Mouse (Mus musculus) kidney, postnatal 4 days (tissue): ENCODE measurements around the gene Mylk3.

Experiments
- DNase-seq, 2 experiments: peaks; one replicate each; pipeline ENCODE4 v3.0.0; 2021; ENCODE audit warnings: mixed read lengths in 2 of 2

The Mylk3 gene

GRCm38 (mm10) chr8:85380824-85381209, 5.3 kb downstream of the Mylk3 start:
- DNase-seq = peak in 1 of 2 experiments; percentile 33

GRCm38 (mm10) chr8:85380123-85380823, 5.9 kb downstream of the Mylk3 start:
- no peak for DNase-seq

GRCm38 (mm10) chr8:85379142-85379781, 6.9 kb downstream of the Mylk3 start:
- DNase-seq = peak; percentile 65 to 74

DNA sequence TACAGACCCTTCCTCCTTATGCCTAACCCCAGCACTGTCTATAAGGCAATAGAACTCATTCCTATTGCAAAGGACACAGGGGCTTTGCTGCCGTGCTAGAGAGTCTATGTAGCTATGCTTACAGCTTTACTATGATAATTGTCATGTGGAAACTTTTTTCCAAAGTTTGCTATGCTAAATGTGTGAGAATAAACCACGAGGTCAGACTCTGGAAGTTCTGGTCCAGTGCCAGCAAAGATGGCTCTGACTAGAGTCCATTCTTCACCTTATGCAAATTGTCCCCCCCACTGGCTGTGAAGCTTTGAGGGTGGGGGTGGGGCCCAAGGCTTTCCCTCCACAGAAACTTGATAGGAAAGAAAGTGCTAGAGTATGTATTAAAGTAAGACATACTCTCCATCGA, 9.6 kb downstream of the Mylk3 start:
- DNase-seq = peak; percentile 32 to 51

- no peak for DNase-seq
These were observed 11.9 kb downstream of the Mylk3 start for GRCm38 (mm10) chr8:85374286-85374685.

- DNase-seq = no peak
These were observed 12.6 kb downstream of the Mylk3 start for GRCm38 (mm10) chr8:85373435-85374039.

GRCm38 (mm10) chr8:85372465-85372839, 13.7 kb downstream of the Mylk3 start:
- DNase-seq = no peak

GRCm38 (mm10) chr8:85371736-85372464, 14.2 kb downstream of the Mylk3 start:
- no peak for DNase-seq

DNA sequence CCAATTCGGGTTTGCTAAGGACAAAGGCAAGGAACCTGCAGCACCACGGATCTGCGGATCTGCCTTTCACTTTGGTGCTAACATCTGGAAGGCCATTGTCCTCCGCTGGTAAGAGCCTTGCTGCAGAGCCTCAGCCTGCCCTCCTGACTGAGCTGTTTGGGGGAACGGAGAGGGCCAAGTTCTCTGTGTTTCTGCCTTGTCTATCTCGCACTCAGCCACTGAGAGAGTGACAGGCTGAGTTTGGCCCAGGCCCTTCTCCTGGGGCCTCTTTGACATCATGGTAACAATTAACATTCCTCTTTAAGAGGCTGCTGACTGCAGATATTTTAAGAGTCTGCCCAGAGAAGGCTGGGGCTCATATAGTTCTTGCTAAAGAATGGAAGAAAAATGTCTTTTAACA, 21.0 kb downstream of the Mylk3 start:
- DNase-seq = no peak

DNA sequence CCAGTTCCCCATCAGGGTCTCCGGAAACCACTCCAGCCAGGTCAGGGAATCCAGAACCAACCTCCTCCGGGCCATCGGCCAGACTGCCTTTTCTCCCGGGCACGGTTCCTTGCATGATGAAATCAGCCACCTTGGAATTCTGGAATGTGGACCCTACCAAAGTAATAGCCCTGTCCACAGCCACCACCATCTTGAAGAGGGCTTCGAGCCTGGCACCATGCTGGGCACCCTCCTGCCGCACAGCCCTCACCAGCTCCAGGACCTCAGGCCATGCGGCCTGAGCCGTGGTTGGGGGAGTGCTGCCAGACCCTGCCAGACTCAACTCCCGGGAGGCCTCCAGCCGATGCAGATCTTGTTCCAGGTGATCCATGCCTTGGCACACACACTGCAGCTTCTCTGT, 21.5 kb downstream of the Mylk3 start:
- no peak for DNase-seq

GRCm38 (mm10) chr8:85363406-85363805, 22.7 kb downstream of the Mylk3 start:
- no peak for DNase-seq

- DNase-seq = no peak
These were observed 23.9 kb downstream of the Mylk3 start for GRCm38 (mm10) chr8:85362211-85362610.

DNA sequence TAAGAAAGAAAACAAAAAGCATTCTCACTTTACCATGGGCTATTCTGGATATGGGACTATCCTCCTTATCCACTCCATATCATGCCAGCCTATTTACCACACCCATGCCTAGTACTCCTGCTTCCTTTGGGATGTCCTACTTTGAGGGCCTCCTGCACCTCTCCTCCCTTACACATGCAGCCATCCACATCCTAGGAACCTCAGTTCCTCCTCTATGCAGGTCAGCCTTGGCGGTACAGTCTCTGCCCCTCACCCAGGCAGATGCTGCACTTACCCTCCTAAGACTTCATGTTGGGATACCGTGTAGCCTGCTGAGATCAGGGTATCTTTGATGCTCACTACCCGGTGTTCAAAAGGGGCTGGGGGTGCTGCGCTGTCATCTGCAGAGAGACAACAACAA, 32.9 kb downstream of the Mylk3 start:
- DNase-seq = no peak

GRCm38 (mm10) chr8:85339871-85340573, 46.1 kb downstream of the Mylk3 start:
- peak; percentile 6 to 26 for DNase-seq

GRCm38 (mm10) chr8:85337681-85338080, 48.5 kb downstream of the Mylk3 start:
- peak in 1 of 2 experiments; percentile 11 for DNase-seq

DNA sequence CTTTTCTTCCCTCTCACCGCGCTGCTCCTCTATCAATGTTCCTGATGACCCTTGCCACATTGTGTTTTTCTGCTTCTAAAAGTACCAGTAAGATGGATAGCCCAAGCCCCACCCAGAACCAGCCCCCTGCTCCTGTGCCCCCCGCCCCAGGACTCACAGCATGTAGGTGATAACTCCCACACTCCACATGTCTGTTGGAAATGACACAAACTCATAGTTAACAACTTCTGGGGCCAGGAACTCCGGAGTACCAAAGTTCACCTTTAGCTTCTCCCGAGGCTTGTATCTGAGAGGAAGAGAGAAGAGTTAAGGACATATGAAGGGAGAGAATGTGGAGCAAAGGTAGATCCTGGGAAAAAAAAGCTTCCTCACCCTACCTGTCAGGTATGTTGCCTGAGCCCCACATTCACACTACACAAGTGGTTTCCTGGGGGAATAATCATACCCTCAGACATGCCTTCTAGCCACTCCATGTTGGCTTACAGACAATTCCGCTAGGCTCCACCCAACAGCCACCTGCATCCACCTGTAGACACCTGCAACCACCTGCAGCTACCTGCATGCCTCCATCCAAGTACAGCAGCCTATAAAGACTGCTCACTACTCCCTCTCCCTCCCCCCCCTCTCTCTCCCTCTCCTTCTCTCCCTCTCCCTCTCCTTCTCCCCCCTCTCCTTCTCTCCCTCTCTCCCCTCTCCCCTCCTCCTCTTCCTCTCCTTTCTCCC, 49.8 kb downstream of the Mylk3 start:
- DNase-seq = no peak

GRCm38 (mm10) chr8:85335105-85335504, 51.0 kb downstream of the Mylk3 start:
- DNase-seq = no peak

- no peak for DNase-seq
These were observed 56.6 kb downstream of the Mylk3 start for GRCm38 (mm10) chr8:85329506-85329905.

DNA sequence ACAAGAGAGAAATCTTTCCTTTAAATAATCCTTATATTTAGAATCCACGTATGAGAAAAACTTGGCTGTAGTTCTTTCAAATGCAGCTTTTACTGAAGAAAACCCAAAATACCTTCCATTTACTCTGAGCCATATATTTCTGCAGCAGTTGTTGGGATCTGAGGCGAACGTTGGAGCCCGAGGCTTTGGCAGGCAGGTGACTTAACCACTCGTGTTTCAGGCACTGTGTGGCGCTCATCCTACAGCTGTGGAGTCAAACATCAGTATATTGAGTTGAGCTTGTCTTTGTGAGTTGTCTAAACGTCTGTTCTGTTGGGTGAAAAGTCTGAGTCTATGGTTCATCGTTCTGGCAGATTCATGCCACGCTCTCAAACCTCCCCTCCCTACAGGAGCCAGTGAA, 59.1 kb downstream of the Mylk3 start:
- no peak for DNase-seq

GRCm38 (mm10) chr8:85323084-85323483, 63.1 kb downstream of the Mylk3 start:
- DNase-seq = no peak

DNA sequence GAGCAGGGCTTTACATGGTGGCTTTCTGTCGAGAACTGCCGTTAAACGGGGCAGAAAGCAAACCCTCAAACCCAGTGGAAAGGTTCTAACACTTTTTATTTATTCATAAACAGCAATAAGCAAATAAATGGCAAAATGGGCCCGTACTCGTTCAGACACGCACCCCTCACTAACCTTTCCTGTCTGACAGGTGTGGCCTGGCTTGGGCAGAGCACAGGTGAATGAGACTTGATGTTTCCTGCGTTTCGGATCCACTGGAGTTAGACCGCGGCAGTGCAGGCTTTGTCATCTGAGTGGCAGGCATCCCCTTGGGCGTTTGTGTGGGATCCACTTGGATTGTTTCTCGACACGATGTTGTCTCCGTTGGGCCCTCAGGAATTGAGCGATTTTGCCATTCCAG, 64.2 kb downstream of the Mylk3 start:
- DNase-seq = no peak

GRCm38 (mm10) chr8:85318534-85318933, 67.6 kb downstream of the Mylk3 start:
- DNase-seq = no peak
